22 mouse cellular contexts compared by ENCODE assay signal in the genomic region with DNA sequence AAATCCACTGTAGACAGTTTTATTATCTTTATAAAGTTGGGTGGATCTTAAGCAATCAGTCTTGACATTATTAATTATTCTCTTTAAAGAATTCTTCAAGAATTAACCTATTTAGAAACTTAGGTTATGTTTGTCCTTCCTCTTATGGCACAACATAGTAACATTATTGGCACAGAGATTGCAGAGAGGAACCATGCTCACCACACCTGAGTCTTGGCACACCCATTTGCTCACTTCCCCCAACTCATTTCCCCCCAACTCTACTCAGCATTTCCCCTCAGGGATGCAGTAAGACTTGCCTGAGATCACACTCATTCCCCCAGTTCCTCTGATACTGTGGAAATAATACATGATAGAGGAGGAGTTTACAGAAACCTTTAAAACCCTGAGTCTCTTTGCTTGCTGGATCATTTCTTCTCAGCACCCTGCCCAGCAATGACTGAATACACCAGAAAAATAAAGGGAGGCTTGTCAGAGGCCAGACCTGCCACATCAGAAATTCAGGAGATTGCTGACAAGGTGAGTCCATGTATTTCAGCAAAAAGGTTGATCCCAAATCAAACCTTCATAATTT. TPM values are rescaled to one million over a fixed set of nuclear protein-coding genes. Genes with fewer than 3 reads are reported as not detected.
"Had no signal": no experiment of that assay in that cellular context is flagged by ENCODE, and none has a peak within 500 bp of the region (broad histone marks: within the 10 kb centered on the region; RNA-seq: fewer than 3 reads in every experiment).

A gene (plus strand): TSS at position 410 of the 574 bp plus-strand sequence.

- DNase-seq: kidney, adult 11 months; kidney, adult 9 months; kidney, postnatal 36 days; layer of hippocampus, adult 9-11 months; layer of hippocampus, postnatal 36 days; lung, postnatal 36 days; midbrain, embryonic 14.5 days; right cerebral cortex, postnatal 14 days; thymus, adult 2 months; thymus, postnatal 4 days had no signal

- H3K9me3 ChIP-seq: limb, embryonic 12.5 days; lung, embryonic 15.5 days; midbrain, embryonic 10.5 days; neural tube, embryonic 12.5 days had no signal

- H3K4me2 ChIP-seq: limb, embryonic 12.5 days; lung, embryonic 15.5 days; neural tube, embryonic 12.5 days had no signal

- H3K27ac ChIP-seq: kidney, postnatal 0 days; limb, embryonic 12.5 days; lung, embryonic 15.5 days; midbrain, embryonic 10.5 days; neural tube, embryonic 12.5 days had no signal

- H3K4me1 ChIP-seq: limb, embryonic 12.5 days; lung, embryonic 15.5 days; midbrain, embryonic 10.5 days; neural tube, embryonic 12.5 days had no signal

- H3K4me3 ChIP-seq: limb, embryonic 12.5 days; lung, embryonic 15.5 days; midbrain, embryonic 10.5 days; neural tube, embryonic 12.5 days had no signal

- H3K36me3 ChIP-seq: limb, embryonic 12.5 days; lung, embryonic 15.5 days; midbrain, embryonic 10.5 days; neural tube, embryonic 12.5 days had no signal

- H3K9ac ChIP-seq: limb, embryonic 12.5 days; lung, embryonic 15.5 days; neural tube, embryonic 12.5 days had no signal

- H3K27me3 ChIP-seq: limb, embryonic 12.5 days; lung, embryonic 15.5 days; neural tube, embryonic 12.5 days had no signal

RNA-seq across cellular contexts. Expression of the gene that starts here (rescaled TPM):
- total RNA-seq: layer of hippocampus, adult 18-20 months; layer of hippocampus, postnatal 36 days; left cerebral cortex, adult 8-10 months; left cerebral cortex, postnatal 36 days; liver, adult 2 months; monocyte, adult 5-6 weeks had no signal
- polyA plus RNA-seq: intestine, embryonic 14.5 days; limb, embryonic 12.5 days; liver, adult 2 months; midbrain, embryonic 10.5 days; midbrain, embryonic 14.5 days; small intestine, adult 2 months; thymus, adult 2 months had no signal
